Mouse (Mus musculus) telencephalon, adult 2 months (tissue): ENCODE measurements at regions not wholly inside any gene's neighbourhood (a gene's known extent, or its start where the extent isn't known, plus 50 kb on each side); places are given as distances from the start of the nearest gene placed in this dataset.
A peak's percentile ranks its signal among the peaks of the same experiment; 100 is the strongest.

Experiments used
- DNase-seq: peaks from one replicate; pipeline ENCODE4 v3.0.0-alpha.2; 2011; ENCODE audit warnings: low read depth, low spot score

DNA sequence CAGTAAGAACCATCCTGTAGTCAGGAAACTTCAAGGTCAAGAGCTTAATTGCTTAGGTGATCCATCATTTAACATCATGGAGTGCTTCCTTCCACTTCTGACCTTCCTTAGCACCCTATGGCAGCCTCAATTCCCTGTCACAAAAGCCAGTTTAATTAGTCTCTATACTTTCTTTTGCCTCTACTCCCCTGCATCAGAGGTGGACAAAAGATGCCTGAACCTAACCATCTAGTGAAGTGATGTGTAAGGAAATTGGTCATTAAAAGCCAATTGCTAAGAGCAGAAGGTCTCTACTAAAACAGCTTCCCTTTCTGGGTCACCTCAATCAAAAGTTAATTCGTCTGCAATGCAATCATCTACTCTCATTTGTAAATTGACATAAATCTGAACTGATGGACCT, 234.3 kb upstream of the Fbxl7 start:
- no peak for DNase-seq

DNA sequence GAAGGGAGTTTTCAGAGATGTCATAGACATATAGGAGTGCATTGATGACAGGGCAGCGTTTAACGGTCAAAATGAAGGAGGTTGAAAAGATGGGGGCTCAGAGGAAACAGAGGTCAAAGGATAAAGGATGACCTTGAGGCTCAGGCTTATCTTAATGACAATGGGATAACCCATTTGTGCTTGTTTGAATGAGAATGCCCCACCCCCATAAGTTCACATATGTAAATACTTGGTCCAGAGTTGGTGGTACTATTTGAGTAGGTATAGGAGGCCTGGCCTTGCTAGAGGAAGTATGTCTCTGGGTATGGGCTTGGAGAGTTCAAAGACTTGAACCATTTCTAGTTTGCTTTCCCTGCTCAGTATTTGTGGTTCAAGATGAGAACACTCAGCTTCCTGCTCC, 237.4 kb upstream of the Fbxl7 start:
- no peak for DNase-seq

DNA sequence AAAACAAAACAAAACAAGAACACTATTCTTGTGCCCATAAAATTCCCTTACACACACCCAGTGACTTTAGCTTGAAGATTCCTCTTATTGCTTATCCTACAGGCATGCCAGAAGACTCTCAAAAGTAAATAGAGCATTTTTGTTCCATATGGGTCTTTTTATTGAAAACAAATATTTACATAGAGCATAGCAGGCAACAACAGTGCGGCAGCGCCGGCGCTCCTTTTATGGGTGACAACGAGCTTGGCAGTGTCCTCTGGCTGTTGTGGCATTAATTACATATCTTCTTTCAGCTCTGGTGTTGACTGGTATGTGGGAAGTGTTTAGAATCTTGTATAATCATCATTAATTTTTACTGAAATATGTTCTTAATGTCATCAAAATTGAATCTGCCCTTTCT, 242.2 kb upstream of the Fbxl7 start:
- DNase-seq, result no peak

GRCm38 (mm10) chr15:27145860-27146259, 250.5 kb upstream of the Fbxl7 start:
- DNase-seq, result no peak

- no peak for DNase-seq
Observed at GRCm38 (mm10) chr15:27160986-27161385, 265.6 kb upstream of the Fbxl7 start.

GRCm38 (mm10) chr15:27167484-27167883, 272.1 kb upstream of the Fbxl7 start:
- DNase-seq, result no peak

- no peak for DNase-seq
Observed at GRCm38 (mm10) chr15:27169846-27170245, 274.5 kb upstream of the Fbxl7 start.

- DNase-seq, result no peak
Observed at GRCm38 (mm10) chr15:27173506-27173905, 278.1 kb upstream of the Fbxl7 start.

DNA sequence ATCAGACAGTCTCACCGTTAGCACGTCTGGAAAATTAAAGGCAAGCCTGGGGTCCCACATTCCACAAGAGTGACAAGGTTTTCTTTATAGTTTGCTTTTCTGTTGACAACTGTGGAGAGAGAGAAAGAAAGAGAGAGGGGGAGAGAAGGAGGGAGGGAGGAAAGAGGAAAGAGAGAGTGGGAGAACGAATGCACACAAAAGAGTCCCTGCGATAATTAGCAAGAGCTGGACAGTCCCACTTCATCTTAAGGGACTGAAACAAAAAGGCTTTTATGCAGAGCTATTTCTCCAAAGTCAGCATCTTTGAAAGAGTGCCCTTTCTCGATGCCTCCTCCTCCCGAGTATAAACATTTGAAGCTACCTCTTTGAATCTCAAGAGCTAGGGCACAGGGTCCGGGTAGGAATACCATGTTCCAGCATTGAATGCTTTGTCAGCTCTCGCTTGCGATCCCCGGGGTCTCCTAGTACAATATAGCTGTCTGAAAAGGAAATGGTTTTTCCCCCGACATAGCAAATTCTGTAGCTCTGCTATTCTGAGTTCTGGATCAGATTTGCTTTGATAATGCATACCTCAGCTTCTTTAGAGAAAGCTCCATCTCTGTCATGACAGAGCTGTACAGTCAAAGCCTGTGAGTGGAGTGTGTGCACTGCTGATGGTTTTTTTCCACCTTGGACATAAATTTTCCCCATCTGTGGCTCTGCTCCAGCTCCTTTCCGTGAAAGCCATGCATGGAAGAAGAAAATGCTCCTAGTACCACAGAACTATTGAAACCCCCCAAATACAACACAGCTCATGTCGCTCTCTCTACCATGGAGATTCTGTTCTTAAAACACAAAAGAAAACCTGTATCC, 282.9 kb upstream of the Fbxl7 start:
- no peak for DNase-seq

GRCm38 (mm10) chr15:27189699-27190098, 276.8 kb upstream of the Ank start:
- DNase-seq, result no peak

- no peak for DNase-seq
Observed at GRCm38 (mm10) chr15:27201513-27201912, 265.0 kb upstream of the Ank start.

DNA sequence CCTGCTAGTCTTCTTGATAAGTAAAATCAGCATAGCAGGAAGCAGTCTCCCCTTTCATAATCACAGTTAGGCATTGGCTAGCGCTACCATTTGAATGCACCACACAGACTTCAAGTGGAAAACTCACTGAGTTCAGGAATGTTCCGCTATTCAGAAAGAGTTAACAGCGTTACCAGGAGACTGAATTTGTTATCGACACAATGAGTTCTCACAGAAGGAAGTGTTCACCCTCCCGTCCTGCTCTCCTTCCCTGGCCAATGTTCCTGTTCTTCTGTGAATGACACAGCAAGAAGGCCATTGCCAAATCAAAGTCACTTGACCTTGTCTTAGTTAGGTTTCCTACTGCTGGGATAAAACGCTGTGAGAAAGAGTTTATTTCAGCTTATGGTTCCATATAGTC, 261.6 kb upstream of the Ank start:
- DNase-seq, result no peak

- DNase-seq, result no peak
Observed at GRCm38 (mm10) chr15:27207446-27207845, 259.0 kb upstream of the Ank start.

- DNase-seq, result no peak
Observed at GRCm38 (mm10) chr15:27216387-27216786, 250.1 kb upstream of the Ank start.

DNA sequence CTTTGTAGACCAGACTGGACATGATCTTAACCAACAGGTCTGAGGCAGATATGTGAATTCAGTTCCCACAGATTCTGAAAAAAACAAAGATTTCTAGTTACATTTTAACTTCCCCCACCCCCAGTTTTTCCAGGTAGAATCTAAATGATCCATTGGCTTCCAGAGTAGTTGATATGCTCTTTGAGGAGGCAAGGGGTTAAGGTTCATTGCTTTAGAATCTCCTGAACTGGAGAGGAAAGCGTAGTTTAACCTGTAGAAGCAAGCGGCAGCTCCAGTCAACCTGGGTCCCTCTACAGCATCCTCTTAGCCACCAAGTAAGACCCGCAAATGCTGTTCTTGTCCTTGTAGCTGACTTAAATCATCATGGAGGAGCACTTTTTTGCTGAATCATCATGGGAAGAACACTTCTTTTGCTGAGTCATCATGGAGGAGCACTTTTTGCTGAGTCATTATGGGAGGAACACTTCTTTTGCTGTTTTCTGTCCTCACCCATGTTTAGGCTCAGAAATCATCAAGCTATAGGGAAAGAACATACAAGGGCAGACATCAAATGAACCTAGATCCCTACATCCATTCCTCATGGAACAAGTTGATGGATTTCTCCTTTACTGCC, 247.2 kb upstream of the Ank start:
- no peak for DNase-seq

- DNase-seq, result no peak
Observed at GRCm38 (mm10) chr15:27223610-27224511, 242.6 kb upstream of the Ank start.

- DNase-seq, result no peak
Observed at GRCm38 (mm10) chr15:27224512-27224850, 242.0 kb upstream of the Ank start.

GRCm38 (mm10) chr15:27232804-27233203, 233.7 kb upstream of the Ank start:
- no peak for DNase-seq

DNA sequence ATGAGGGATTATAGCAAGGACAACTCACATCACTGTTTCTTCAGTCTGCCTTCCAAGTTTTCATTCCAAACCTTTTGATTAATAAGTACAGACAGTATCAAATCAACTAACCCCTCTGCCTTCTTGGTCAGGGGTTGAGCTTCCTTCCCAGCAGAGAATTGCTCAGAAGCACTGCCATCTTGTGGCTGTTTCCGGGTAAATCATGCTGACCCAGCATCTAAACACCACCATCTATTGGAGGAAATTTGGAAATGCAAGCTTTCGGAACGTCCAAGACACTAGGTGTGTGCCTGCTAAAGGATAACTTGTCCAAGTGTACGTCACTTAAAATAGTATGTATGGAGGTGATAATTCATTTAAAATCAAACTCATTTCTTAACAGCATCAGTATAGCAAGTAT, 231.7 kb upstream of the Ank start:
- DNase-seq, result peak; percentile 51

GRCm38 (mm10) chr15:27238301-27238700, 228.2 kb upstream of the Ank start:
- DNase-seq, result no peak

DNA sequence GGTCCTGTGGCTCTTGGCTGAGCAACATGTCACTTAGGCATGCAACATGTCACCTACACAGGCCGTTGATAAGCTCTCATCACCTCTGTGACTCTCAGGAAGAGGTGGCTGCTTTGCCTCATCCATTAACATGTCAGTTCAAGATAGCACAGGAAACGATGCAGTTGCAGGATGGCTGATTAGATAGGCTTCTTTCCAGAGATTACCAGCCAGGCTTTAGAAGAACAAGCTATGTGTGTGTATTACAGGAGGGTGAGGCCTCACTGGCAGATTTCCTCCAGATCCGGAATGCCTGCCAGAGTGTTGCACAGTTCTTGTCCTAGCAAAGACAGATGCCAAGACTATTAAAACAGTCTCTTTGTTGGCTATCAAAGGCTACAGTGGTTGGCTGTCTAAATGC, 220.2 kb upstream of the Ank start:
- DNase-seq, result no peak
